Mouse (Mus musculus) retina, postnatal 7 days (tissue): ENCODE results near the gene Gm21797.
"Not testable (repeated sequence)": the region's sequence is repeated elsewhere in the genome, so short reads cannot be mapped to it uniquely, and the experiment has no call there.

Source experiments
- DNase-seq: peaks from one replicate; pipeline ENCODE4 v3.0.0-alpha.2; 2012; ENCODE audit warnings: low read depth, low spot score

The Gm21797 gene

DNA sequence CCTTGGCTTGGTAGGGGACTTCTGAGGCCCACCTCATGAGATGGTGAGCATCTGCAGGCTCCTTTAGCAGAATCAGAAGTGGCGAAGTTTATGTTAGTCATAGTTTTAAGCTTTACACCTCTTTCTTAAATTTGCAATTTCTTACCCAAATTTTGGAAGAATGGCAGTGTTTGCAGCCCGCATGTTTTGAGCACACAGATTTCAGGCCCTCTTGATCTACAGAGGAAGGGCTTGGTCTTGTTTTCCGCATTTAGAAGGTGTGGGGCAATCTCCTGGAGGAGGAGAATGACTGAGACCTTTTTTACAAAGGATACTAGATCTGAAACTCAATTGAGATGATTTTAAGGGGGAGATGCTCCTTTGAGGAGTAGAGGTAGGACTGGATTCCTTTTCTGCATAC is at the start of gene Gm21797:
Gene Gm21797, minus strand, starts transcription at position 101 of the 400 bp plus-strand sequence.
- DNase-seq, result not testable (repeated sequence)

DNA sequence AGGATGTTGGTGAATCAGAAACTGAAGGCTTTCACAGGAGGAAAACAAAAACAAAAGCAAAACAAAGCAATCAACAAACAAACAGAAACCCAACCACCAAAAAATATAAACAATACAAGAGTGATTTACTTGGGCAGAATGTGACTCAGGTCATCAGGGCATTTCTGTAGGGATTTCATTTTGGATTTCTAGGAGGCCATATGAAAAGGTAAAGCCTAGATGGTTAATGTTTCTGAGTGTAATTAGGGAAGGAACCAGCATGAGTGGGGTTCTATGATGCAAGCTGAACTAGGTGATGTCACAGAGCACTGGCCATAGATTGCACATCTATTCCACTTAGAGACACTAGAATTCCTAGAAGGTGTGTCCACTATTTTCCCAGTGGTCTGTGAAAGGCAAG is 29.0 kb upstream of the Gm21797 start, which contains the start of gene Gm20795:
Gene Gm20795, plus strand, starts transcription at position 301 of the 400 bp plus-strand sequence.
- DNase-seq, result not testable (repeated sequence)
